Mouse (Mus musculus) cerebellum, adult 11-12 months (tissue): ENCODE results near the gene Polr2l.

Experiments used
- DNase-seq: peaks from one replicate; pipeline ENCODE4 v3.0.0; 2022

Polr2l gene

GRCm38 (mm10) chr7:141484186-141485120, 9.5 kb upstream of the Polr2l start:
- DNase-seq = peak; percentile 76

GRCm38 (mm10) chr7:141483114-141483653, 8.3 kb upstream of the Polr2l start:
- DNase-seq = peak; percentile 67

GRCm38 (mm10) chr7:141482531-141483024, 7.6 kb upstream of the Polr2l start:
- DNase-seq = peak; percentile 74

GRCm38 (mm10) chr7:141481498-141482401, 6.8 kb upstream of the Polr2l start:
- DNase-seq = peak; percentile 82

- peak; percentile 88 for DNase-seq
These were observed 6.0 kb upstream of the Polr2l start for GRCm38 (mm10) chr7:141480842-141481497.

- no peak for DNase-seq
These were observed 3.4 kb upstream of the Polr2l start for GRCm38 (mm10) chr7:141478270-141478748.

- no peak for DNase-seq
These were observed 2.8 kb upstream of the Polr2l start for GRCm38 (mm10) chr7:141477578-141478269.

GRCm38 (mm10) chr7:141476981-141477370, 2.0 kb upstream of the Polr2l start:
- no peak for DNase-seq

GRCm38 (mm10) chr7:141476226-141476980, 1.5 kb upstream of the Polr2l start:
- peak; percentile 78 for DNase-seq

- peak; percentile 57 for DNase-seq
These were observed 850 bp upstream of the Polr2l start for GRCm38 (mm10) chr7:141475805-141476158.

- no peak for DNase-seq
These were observed 772 bp downstream of the Polr2l start for GRCm38 (mm10) chr7:141474160-141474559.

- peak; percentile 43 for DNase-seq
These were observed 2.2 kb downstream of the Polr2l start for GRCm38 (mm10) chr7:141472763-141473162.

GRCm38 (mm10) chr7:141472226-141472625, 2.7 kb downstream of the Polr2l start:
- DNase-seq = no peak

- DNase-seq = no peak
These were observed 3.7 kb downstream of the Polr2l start for GRCm38 (mm10) chr7:141471236-141471635.

GRCm38 (mm10) chr7:141470637-141470944, 4.3 kb downstream of the Polr2l start:
- DNase-seq = no peak

GRCm38 (mm10) chr7:141469901-141470636, 4.9 kb downstream of the Polr2l start:
- DNase-seq = peak; percentile 61

GRCm38 (mm10) chr7:141469352-141469751, 5.6 kb downstream of the Polr2l start:
- no peak for DNase-seq

GRCm38 (mm10) chr7:141468522-141469211, 6.3 kb downstream of the Polr2l start:
- peak; percentile 75 for DNase-seq

- DNase-seq = no peak
These were observed 6.8 kb downstream of the Polr2l start for GRCm38 (mm10) chr7:141468164-141468521.
